Mouse (Mus musculus) ES-Bruce4 (cell line): ENCODE measurements around the gene Dnajb3.

Source experiments
- CTCF ChIP-seq: IDR thresholded peaks from one replicate; pipeline ENCODE4 v1.8.1; 2011; ENCODE audit warnings: low read depth, low read length
- POLR2A ChIP-seq: IDR thresholded peaks from one replicate; pipeline ENCODE4 v1.8.1; 2011; ENCODE audit warnings: low read length; ENCODE audit not compliant: insufficient read depth

GRCm38 (mm10) chr1:88213061-88213460, 7.5 kb upstream of the Dnajb3 start:
- TF ChIP-seq CTCF (no peak), POLR2A (no peak)
